9 mouse cellular contexts compared by ENCODE assay signal in genomic region chr5:113335732-113336131, GRCm38 (mm10). TPM values are rescaled to one million over a fixed set of nuclear protein-coding genes. Genes with fewer than 3 reads are reported as not detected.
DNase-seq lines count a peak whose midpoint lies in the region; ATAC-seq lines count a peak whose summit lies in the region.
"Had no signal": no experiment of that assay in that cellular context is flagged by ENCODE, and none has a peak within 500 bp of the region (broad histone marks: within the 10 kb centered on the region; RNA-seq: fewer than 3 reads in every experiment).

No protein-coding gene starts in this region.

- H3K4me3 ChIP-seq in heart, embryonic 10.5 days: peak overlapping the region; percentile 47
- peak overlapping the region; percentile 31 for H3K4me3 ChIP-seq in embryonic facial prominence, embryonic 12.5 days
- H3K4me3 ChIP-seq in hindbrain, embryonic 13.5 days: peak overlapping the region; percentile 22

- H3K4me1 ChIP-seq in heart, embryonic 10.5 days: peaks cover 18% of the 10 kb centered on the region
- peaks cover 11% of the 10 kb centered on the region; the same call in 1 of the 2 replicates for H3K4me1 ChIP-seq in embryonic facial prominence, embryonic 12.5 days
- H3K4me1 ChIP-seq in hindbrain, embryonic 13.5 days (replicated peaks): peaks cover 21% of the 10 kb centered on the region

- WGBS in heart, embryonic 10.5 days: under 1% methylated on average over 17 of the region's 17 CpGs
- WGBS in embryonic facial prominence, embryonic 12.5 days: under 1% methylated on average over 17 of the region's 17 CpGs
- 1% methylated on average over 17 of the region's 17 CpGs for WGBS in hindbrain, embryonic 13.5 days

- intact Hi-C loops in heart, postnatal 25 days (cut with DNase I): no loop called here

- H3K4me2 ChIP-seq in embryonic facial prominence, embryonic 12.5 days (replicated peaks): peak overlapping the region; percentile 47
- H3K4me2 ChIP-seq in hindbrain, embryonic 13.5 days: peak overlapping the region; percentile 46

- no peaks in the 10 kb centered on the region for H3K9me3 ChIP-seq in heart, embryonic 10.5 days
- H3K9me3 ChIP-seq in embryonic facial prominence, embryonic 12.5 days: no peaks in the 10 kb centered on the region
- H3K9me3 ChIP-seq in hindbrain, embryonic 13.5 days: 0 out of 2 replicates have a peak, but pooled peaks cover 1% of the 10 kb centered on the region

- DNase-seq in heart, embryonic 10.5 days (ENCODE audit: low spot score): no peak
- no peak for DNase-seq in heart, postnatal 25 days (ENCODE audit: low spot score)
- peak; percentile 55 for DNase-seq in neural tube, embryonic 10.5 days (ENCODE audit: extremely low spot score, low spot score)
- no peak for DNase-seq in cerebellum, postnatal 25 days
- DNase-seq in frontal cortex, postnatal 14 days (ENCODE audit: low spot score in 2 of 2): no peak
- no peak for DNase-seq in ovary, postnatal 14 days (ENCODE audit: low spot score)
- DNase-seq: B cell, adult 2 months had no signal

- peaks cover 89% of the 10 kb centered on the region for H3K27me3 ChIP-seq in heart, embryonic 10.5 days (ENCODE audit: insufficient read depth, poor library complexity, severe bottlenecking)
- peaks cover 74% of the 10 kb centered on the region for H3K27me3 ChIP-seq in embryonic facial prominence, embryonic 12.5 days
- peaks cover 85% of the 10 kb centered on the region for H3K27me3 ChIP-seq in hindbrain, embryonic 13.5 days

- no peak overlapping the region; the same call in 1 of the 2 replicates for H3K9ac ChIP-seq in embryonic facial prominence, embryonic 12.5 days
- peak overlapping the region; percentile 53 for H3K9ac ChIP-seq in hindbrain, embryonic 13.5 days

- no peak overlapping the region for H3K27ac ChIP-seq in heart, embryonic 10.5 days
- no peak overlapping the region for H3K27ac ChIP-seq in embryonic facial prominence, embryonic 12.5 days
- H3K27ac ChIP-seq in hindbrain, embryonic 13.5 days: no peak overlapping the region

- no peaks in the 10 kb centered on the region for H3K36me3 ChIP-seq in heart, embryonic 10.5 days
- H3K36me3 ChIP-seq in embryonic facial prominence, embryonic 12.5 days: no peaks in the 10 kb centered on the region
- no peaks in the 10 kb centered on the region for H3K36me3 ChIP-seq in hindbrain, embryonic 13.5 days

- ATAC-seq in embryonic facial prominence, embryonic 12.5 days (ENCODE audit: insufficient number of reproducible peaks, insufficient read depth, low FRiP score, low TSS enrichment): no peak
- ATAC-seq in hindbrain, embryonic 13.5 days (ENCODE audit: low FRiP score): no peak

RNA-seq across cellular contexts. Expression of gene Aym1, which starts 21.4 kb away (rescaled TPM):
- not detected in 2 replicates for polyA plus RNA-seq in heart, embryonic 10.5 days (2016; fragmentation: Nextera tagmentation; extraction: Ambion mirVana)
- not detected for total RNA-seq in heart, postnatal 25 days (2021)
- polyA plus RNA-seq in embryonic facial prominence, embryonic 12.5 days (2016; fragmentation: Nextera tagmentation; extraction: Ambion mirVana): not detected in 2 replicates
- not detected in 2 replicates for polyA plus RNA-seq in hindbrain, embryonic 13.5 days (2015; fragmentation: Nextera tagmentation; extraction: Ambion mirVana)

RNA-seq across cellular contexts. Expression of gene Sgsm1, which starts 25.1 kb away (rescaled TPM):
- 6.5 and 6.7 TPM in 2 replicates for polyA plus RNA-seq in heart, embryonic 10.5 days (2016; fragmentation: Nextera tagmentation; extraction: Ambion mirVana)
- total RNA-seq in heart, postnatal 25 days (2021): 1 to 10 TPM in 1 of 2 experiments, under 1 TPM in 1; 0.52 to 1.1 TPM
- polyA plus RNA-seq in embryonic facial prominence, embryonic 12.5 days (2016; fragmentation: Nextera tagmentation; extraction: Ambion mirVana): 5.3 and 5.6 TPM in 2 replicates
- polyA plus RNA-seq in hindbrain, embryonic 13.5 days (2015; fragmentation: Nextera tagmentation; extraction: Ambion mirVana): 14.2 and 14.5 TPM in 2 replicates
